11 mouse cellular contexts compared by ENCODE assay signal in the genomic region with DNA sequence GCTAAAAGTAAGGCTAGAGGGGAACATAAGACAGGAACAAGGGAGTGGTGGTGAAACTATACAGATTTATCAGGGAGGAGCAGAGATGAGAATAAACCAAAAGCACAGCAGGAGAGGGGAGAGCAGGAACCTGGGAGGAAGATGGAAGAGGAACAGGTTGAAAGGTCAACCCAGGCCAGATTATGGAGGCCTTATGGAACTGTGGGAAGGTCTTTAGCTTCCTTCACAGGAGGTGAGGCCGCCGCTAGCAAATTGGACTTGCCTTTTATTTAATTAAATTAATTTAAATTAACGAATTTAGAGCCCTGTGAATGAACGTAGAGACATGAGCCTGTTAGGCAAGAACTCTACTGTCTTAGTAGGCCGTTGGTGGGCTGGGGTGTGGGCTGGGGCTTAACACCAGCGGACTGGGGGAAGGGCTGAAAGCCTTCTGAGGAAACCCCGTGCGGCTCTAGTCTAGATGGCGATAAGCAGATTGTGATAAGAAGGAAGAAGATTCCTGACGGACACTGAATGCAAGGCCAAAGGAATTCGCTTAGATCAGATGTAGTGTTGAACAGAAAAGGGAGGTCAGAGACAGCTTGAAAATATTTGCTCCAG.
DNase-seq lines count a peak whose midpoint lies in the region; ATAC-seq lines count a peak whose summit lies in the region.
"Had no signal": no experiment of that assay in that cellular context is flagged by ENCODE, and none has a peak within 500 bp of the region (broad histone marks: within the 10 kb centered on the region; RNA-seq: fewer than 3 reads in every experiment).

No protein-coding gene starts in this region.

- no peak for ATAC-seq in liver, embryonic 12.5 days
- ATAC-seq in embryonic facial prominence, embryonic 14.5 days (ENCODE audit: low read depth) = no peak
- ATAC-seq: midbrain, embryonic 16.5 days had no signal

- H3K36me3 ChIP-seq in liver, embryonic 12.5 days = no peaks in the 10 kb centered on the region
- H3K36me3 ChIP-seq in embryonic facial prominence, embryonic 14.5 days (ENCODE audit: control insufficient read depth, insufficient read depth, low read length) = no peaks in the 10 kb centered on the region

- H3K4me1 ChIP-seq in liver, embryonic 12.5 days = peaks cover 3% of the 10 kb centered on the region; the same call in 1 of the 2 replicates
- peaks cover 5% of the 10 kb centered on the region; the same call in 1 of the 2 replicates for H3K4me1 ChIP-seq in embryonic facial prominence, embryonic 14.5 days (ENCODE audit: control insufficient read depth, insufficient read depth, low read length)

- no peak overlapping the region for H3K4me3 ChIP-seq in liver, embryonic 12.5 days
- H3K4me3 ChIP-seq in embryonic facial prominence, embryonic 14.5 days (ENCODE audit: low read depth, low read length) = peak overlapping the region; percentile 60; the same call in 1 of the 2 replicates
- H3K4me3 ChIP-seq: erythroblast, embryonic 14.5 days had no signal

- H3K9ac ChIP-seq in liver, embryonic 12.5 days = no peak overlapping the region
- no peak overlapping the region for H3K9ac ChIP-seq in embryonic facial prominence, embryonic 14.5 days (ENCODE audit: low read depth, low read length)

- H3K27ac ChIP-seq in liver, embryonic 12.5 days = no peak overlapping the region
- no peak overlapping the region; the same call in 1 of the 2 replicates for H3K27ac ChIP-seq in embryonic facial prominence, embryonic 14.5 days (replicated peaks; ENCODE audit: low read depth, low read length)

- 24% methylated on average over 11 of the region's 11 CpGs for WGBS in liver, embryonic 12.5 days (ENCODE audit: insufficient replicate concordance)
- WGBS in embryonic facial prominence, embryonic 14.5 days = 51% methylated on average over 11 of the region's 11 CpGs

- H3K4me2 ChIP-seq in liver, embryonic 12.5 days = peak overlapping the region; percentile 9; the same call in 1 of the 2 replicates
- peak overlapping the region; percentile 83 for H3K4me2 ChIP-seq in embryonic facial prominence, embryonic 14.5 days (ENCODE audit: low read depth, low read length)

- peaks cover 26% of the 10 kb centered on the region for H3K27me3 ChIP-seq in liver, embryonic 12.5 days (replicated peaks)
- no peaks in the 10 kb centered on the region for H3K27me3 ChIP-seq in embryonic facial prominence, embryonic 14.5 days (replicated peaks; ENCODE audit: control insufficient read depth, insufficient read depth, low read length)

- intact Hi-C loops in heart, postnatal 14 days (cut with DNase I) = loop anchor here (5.0 kb wide), 1 partner anchor 141 kb away; no protein-coding TSS in a partner anchor

- DNase-seq in heart, adult 11 months = peak; percentile 85
- no peak for DNase-seq in heart, postnatal 14 days
- no peak for DNase-seq in liver
- peak; percentile 12 for DNase-seq in embryonic facial prominence, embryonic 14.5 days (ENCODE audit: low spot score)
- peak; percentile 61 for DNase-seq in retina, postnatal 1 day
- no peak for DNase-seq in urinary bladder, adult 2 months (ENCODE audit: low spot score)
- no peak for DNase-seq in lung, postnatal 36 days
- DNase-seq: B cell, adult 2 months had no signal

- no peaks in the 10 kb centered on the region for H3K9me3 ChIP-seq in liver, embryonic 12.5 days (replicated peaks)
- no peaks in the 10 kb centered on the region for H3K9me3 ChIP-seq in embryonic facial prominence, embryonic 14.5 days (ENCODE audit: control insufficient read depth, low read length)

Comparison
In these comparisons a context has a peak if more than half of its experiments do, and no peak if none do; other contexts are left out.
1. DNase-seq: peak in heart, adult 11 months (single experiment), embryonic facial prominence, embryonic 14.5 days (single experiment) and retina, postnatal 1 day (single experiment); none in heart, postnatal 14 days (0 of 2), liver (single experiment), urinary bladder, adult 2 months (single experiment) and lung, postnatal 36 days (single experiment).